Mouse (Mus musculus): ENCODE measurements around the gene Pnlip.

Pnlip gene

DNA sequence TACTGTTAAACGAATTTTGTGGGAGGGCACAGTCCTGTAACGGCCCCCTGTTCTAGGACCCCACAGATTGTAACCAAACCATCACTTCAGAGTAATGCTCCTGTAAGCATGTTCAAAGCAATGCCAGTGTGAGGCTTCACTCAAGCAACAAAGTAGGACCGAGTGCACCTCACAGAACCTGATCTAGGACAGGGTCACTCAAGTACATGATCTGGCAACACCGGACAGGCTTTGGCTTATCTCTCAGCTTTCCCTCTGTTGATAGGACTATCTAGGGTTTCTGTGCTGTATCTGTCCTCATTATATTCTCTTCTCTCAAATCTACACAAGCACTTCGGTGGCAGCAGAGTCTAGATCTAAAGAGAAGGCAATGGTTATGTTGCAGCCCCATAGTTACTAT, 74.3 kb downstream of the Pnlip start:
- in situ Hi-C loops (cut with MboI, MseI), result no loop called here

DNA sequence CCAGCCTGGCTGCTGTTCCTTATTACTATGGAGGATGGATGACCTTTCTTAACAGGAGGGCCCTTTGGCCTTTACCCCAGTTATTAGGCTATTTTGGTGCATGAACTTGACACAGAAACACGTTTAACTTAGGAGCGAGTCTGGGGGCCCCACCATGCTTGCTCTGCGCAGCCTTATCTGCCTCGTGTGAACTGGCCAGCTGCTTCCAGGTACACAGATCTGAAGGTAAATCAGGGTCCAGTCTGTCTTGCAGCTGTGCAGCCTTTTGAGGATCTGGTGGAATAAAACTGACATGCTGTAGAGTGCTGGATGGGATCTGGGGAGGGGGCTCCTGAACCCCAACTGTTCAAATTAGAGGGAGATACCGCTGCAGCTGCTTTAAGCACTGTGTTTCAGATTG, 75.5 kb downstream of the Pnlip start:
- in situ Hi-C loops (cut with MboI, MseI), result no loop called here

DNA sequence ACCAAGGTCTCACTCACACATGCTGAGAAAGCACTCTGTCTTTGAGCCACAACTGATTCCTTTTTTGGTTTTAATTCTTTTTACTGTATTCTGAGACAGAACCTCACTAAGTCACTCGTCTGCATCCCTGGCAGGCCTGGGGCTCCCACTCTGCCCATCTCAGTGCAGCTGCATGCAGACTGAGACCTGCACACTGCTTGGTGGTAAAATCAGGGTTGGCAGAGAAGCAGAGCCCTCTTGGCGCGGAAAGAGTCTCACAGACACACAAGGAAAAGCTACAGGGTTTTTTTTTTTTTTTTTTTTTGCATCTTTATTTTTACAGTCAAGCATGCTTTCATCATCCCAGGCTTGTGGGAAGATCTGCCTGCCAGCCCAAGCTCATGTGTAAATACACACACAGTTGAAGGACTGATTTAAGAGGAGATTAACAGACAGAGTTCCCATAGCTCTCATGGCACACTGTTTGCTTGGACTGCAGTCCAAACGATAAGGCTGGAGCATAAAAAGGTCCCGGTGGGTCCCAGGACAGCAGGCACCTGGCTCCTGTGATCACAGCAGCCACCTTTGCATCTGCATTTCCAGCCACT, 76.2 kb downstream of the Pnlip start, which contains the start of gene Pnliprp1:
Gene Pnliprp1 (plus strand): TSS at position 443 of the 587 bp plus-strand sequence.
- in situ Hi-C loops (cut with MboI, MseI), result no loop called here
